Mouse (Mus musculus): ENCODE measurements at regions not wholly inside any gene's neighbourhood (a gene's known extent, or its start where the extent isn't known, plus 50 kb on each side); places are given as distances from the start of the nearest gene placed in this dataset.

DNA sequence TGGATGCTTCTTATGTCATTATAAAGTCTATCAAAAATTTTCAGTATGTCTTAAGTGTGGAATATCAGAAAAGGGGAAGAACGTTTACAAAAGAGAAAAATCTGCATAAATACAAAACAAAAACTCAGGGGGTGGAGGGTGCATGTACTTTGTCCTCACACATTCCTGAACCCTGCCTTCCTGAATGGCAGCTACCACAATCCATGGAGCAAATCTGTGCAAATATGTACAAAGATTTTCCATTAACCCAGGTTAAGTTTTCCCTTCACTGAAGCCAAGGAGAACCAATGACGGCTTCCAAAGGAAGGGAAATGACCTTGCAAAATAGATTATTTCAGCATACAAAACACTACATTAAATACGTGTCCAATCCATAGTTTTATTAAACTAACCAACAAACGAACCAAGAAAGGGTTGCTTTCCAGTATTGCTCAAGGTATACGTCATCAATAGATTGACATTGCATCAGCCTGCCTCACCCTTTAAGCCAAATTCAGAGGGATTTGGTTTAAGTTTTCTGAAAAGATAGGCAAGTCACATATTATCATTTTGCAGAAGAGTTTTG lies 61.4 kb upstream of the 4933415F23Rik start:
- WGBS, result 89% methylated on average over 5 of the region's 5 CpGs
- Histone ChIP-seq H3K27me3 (ENCODE audit: low read depth, poor library complexity, severe bottlenecking) (no peaks in the 10 kb centered on the region), H3K9me3 (replicated peaks) (no peaks in the 10 kb centered on the region), H3K27ac (no peak overlapping the region), H3K36me3 (no peaks in the 10 kb centered on the region), H3K4me3 (no peak overlapping the region), H3K4me1 (no peaks in the 10 kb centered on the region)
- DNase-seq (ENCODE audit: low spot score), result no peak

DNA sequence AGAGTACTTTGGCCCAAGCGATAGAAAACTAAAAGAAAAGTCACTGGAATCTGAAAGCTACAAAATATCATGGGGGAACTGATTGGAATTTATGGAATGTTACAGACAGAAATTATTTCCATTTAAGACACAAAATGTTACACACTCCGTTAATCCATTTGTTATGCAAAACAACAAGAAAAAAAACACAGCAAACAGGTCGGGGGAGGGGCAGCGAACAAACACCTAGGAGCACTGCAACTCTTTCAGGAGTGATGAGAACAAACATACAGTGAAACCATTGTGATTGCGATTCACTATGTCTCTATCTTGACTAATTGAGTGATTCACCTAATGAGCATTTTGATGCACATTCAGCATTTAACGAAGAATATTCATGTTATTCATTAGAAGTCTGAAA lies 60.7 kb upstream of the 4933415F23Rik start:
- Histone ChIP-seq H3K36me3 (no peaks in the 10 kb centered on the region), H3K4me1 (no peaks in the 10 kb centered on the region), H3K9me3 (replicated peaks) (no peaks in the 10 kb centered on the region), H3K27ac (no peak overlapping the region), H3K4me3 (no peak overlapping the region), H3K27me3 (ENCODE audit: low read depth, poor library complexity, severe bottlenecking) (no peaks in the 10 kb centered on the region)
- no peak for DNase-seq (ENCODE audit: low spot score)
- WGBS, result 80% methylated on average over 6 of the region's 6 CpGs

MicroRNAs in the stretch of these regions (microRNA counts, 519-probe panel; counts per million panel counts)
- 684 counts per million, percentile 72 among the panel's probes with 10 or more counts for microRNA mmu-miR-30a
- microRNA mmu-miR-30c, result 5,487 counts per million, percentile 90 among the panel's probes with 10 or more counts

Small RNAs in the stretch of these regions (microRNA-seq; reads per million reads assigned to microRNA genes)
- gene Mir30a (5,282 reads per million, percentile 90 among the genes with 10 or more reads in this experiment), gene Mir30c-2 (36.6 reads per million, percentile 37 among the genes with 10 or more reads in this experiment)
